Mouse (Mus musculus) ES-E14 (cell line): ENCODE results near the gene Ankrd34a. TPM values are rescaled to one million over a fixed set of nuclear protein-coding genes. Genes with fewer than 3 reads are reported as not detected.
A peak's percentile ranks its signal among the peaks of the same experiment; 100 is the strongest.

ENCODE experiments used
- DNase-seq: peaks from one replicate; pipeline ENCODE4 v3.0.0-alpha.2; 2013; ENCODE audit warnings: low read depth, low spot score
- H3K27ac ChIP-seq: 2 replicates; pipeline ENCODE4 v1.5.1; 2012; ENCODE audit warnings: low read depth, mild to moderate bottlenecking, low read length, moderate library complexity, mixed read lengths; ENCODE audit not compliant: poor library complexity, insufficient read depth, severe bottlenecking
- H3K36me3 ChIP-seq: 2 replicates; pipeline ENCODE4 v1.6.1; 2012; ENCODE audit warnings: mild to moderate bottlenecking, low read length, moderate library complexity, mixed read lengths; ENCODE audit not compliant: control insufficient read depth, poor library complexity, insufficient read depth, severe bottlenecking
- H3K4me1 ChIP-seq, 2 experiments: fragments of 150-350 bp in 1 of 2; sonication (generic) in 1 of 2; 2 replicates each; pipeline ENCODE4 v1.6.1; 2012; ENCODE audit warnings: low read length in 2 of 2, mild to moderate bottlenecking in 1 of 2, mixed read lengths in 1 of 2; ENCODE audit not compliant: control insufficient read depth in 2 of 2, insufficient read depth in 2 of 2, poor library complexity in 1 of 2
- H3K4me3 ChIP-seq, 2 experiments: fragments of 150-350 bp in 1 of 2; sonication (generic) in 1 of 2; 2 replicates each; pipeline ENCODE4 v1.5.1; 2012; ENCODE audit warnings: low read length in 2 of 2, low read depth in 1 of 2, mild to moderate bottlenecking in 1 of 2, mixed read lengths in 1 of 2; ENCODE audit not compliant: insufficient read depth in 1 of 2, poor library complexity in 1 of 2, severe bottlenecking in 1 of 2
- H3K9ac ChIP-seq: 2 replicates; pipeline ENCODE4 v1.6.1; 2012; ENCODE audit warnings: low read depth, mild to moderate bottlenecking, low read length, mixed read lengths; ENCODE audit not compliant: poor library complexity, insufficient read depth, severe bottlenecking
- H3K9me3 ChIP-seq: fragments of 150-350 bp; sonication (generic); 2 replicates; pipeline ENCODE4 v1.6.1; 2012; ENCODE audit warnings: low read depth, mild to moderate bottlenecking, low read length; ENCODE audit not compliant: control insufficient read depth, insufficient read depth
- CHD2 ChIP-seq: IDR thresholded peaks from 2 replicates; pipeline ENCODE4 v1.6.1; 2014; ENCODE audit warnings: mild to moderate bottlenecking, low read depth, low read length, inconsistent platforms
- HCFC1 ChIP-seq: IDR thresholded peaks from 2 replicates; pipeline ENCODE4 v1.6.1; 2012; ENCODE audit warnings: low read length, inconsistent platforms, borderline replicate concordance; ENCODE audit not compliant: insufficient read depth
- MAFK ChIP-seq: IDR thresholded peaks from 2 replicates; pipeline ENCODE4 v1.6.1; 2014; ENCODE audit warnings: mild to moderate bottlenecking, low read depth, low read length, inconsistent platforms; ENCODE audit not compliant: insufficient read depth
- ZC3H11A ChIP-seq: IDR thresholded peaks from 2 replicates; pipeline ENCODE4 v1.6.1; 2012; ENCODE audit warnings: low read depth, mild to moderate bottlenecking, inconsistent platforms, low read length, borderline replicate concordance
- ZNF384 ChIP-seq: IDR thresholded peaks from 2 replicates; pipeline ENCODE4 v1.6.1; 2012; ENCODE audit warnings: low read depth, low read length, inconsistent platforms
- in situ Hi-C, 2 experiments: fragments of 600-800 bp; cut with MboI; formaldehyde crosslinking; loops; one replicate each; pipeline ENCODE4 v1.15.1; 2025; ENCODE audit warnings: low sequenced_read_pairs in 2 of 2, inconsistent platforms in 1 of 2; ENCODE audit not compliant: unreplicated experiment in 2 of 2
- total RNA-seq: library from RNA; depleted of rRNA; stranded (reverse); fragments of 300-350 nt; gene quantifications from 2 replicates; pipeline ENCODE4 v1.2.3, GENCODE M21; 2012; rRNA removed

Gene Ankrd34a
- total RNA-seq: 0.67 and 1.1 TPM in 2 replicates

DNA sequence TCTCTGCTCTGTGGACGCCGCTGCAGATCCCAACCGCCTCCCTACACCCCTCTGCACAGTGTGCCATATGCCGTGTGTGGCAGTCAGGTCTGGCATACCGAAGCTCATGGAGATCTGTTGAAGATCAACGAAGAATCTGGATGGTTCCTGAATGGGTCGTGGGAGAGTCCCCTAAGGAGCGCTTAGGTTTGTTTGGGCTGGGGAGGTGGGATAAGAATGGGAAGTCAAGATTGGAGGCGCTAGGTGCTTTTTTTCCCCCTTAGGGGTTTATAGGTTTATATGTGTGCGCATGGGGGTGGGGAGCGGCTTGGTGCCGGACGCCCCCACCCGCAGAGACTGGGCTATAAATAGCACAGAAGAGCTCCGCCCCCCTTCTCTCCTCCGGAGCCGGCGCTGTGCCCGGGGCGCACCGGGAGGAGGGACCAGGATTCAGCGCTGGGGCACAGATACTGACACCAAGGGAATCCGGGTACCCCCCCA is at the start of gene Ankrd34a:
Gene Ankrd34a, plus strand, starts transcription at position 409 of the 480 bp plus-strand sequence.
- H3K4me3 ChIP-seq: peak within 1 kb of the TSS; percentile 65 to 71
- no peak within 1 kb of the TSS for H3K27ac ChIP-seq
- in situ Hi-C loops: no loop called here
- DNase-seq: no peak
- peak within 1 kb of the TSS; percentile 56 for H3K9ac ChIP-seq
- no peaks in the 10 kb centered on the region for H3K36me3 ChIP-seq
- TF ChIP-seq ZC3H11A (no peak), HCFC1 (no peak), CHD2 (no peak), MAFK (no peak), ZNF384 (no peak)
- no peaks in the 10 kb centered on the region for H3K9me3 ChIP-seq
- H3K4me1 ChIP-seq: peaks cover 13 to 17% of the 10 kb centered on the region in 2 experiments

DNA sequence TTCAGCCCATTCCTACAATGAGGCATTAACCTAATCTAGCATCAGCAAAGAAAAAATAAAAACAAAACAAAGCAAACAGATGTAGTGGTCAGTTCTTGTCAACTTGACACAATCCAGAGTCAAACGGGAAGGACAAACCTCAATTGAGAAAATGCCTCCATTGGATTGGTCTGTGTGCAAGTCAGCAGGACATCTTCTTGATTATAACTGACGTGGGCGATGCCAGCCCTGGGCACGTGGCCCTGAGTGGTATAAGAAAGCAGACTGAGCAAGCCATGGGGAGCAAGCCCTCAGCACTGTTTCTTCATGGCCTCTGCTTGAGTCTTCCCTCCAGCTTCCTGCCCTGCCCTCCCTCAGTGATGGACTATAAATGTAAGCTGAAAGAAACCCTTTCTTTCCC is 49.6 kb upstream of the Ankrd34a start:
- no peak for DNase-seq
- H3K9me3 ChIP-seq: no peaks in the 10 kb centered on the region
- in situ Hi-C loops: loop anchor here (5.0 to 10.0 kb wide), 2 partner anchors 88 to 95 kb away; partner anchors contain the start of genes Gm42957 (in 1 of the 2) and Pex11b (in 1 of the 2)
- no peaks in the 10 kb centered on the region for H3K36me3 ChIP-seq
- H3K27ac ChIP-seq: no peak overlapping the region
- H3K4me1 ChIP-seq: peaks cover under 1 to 7% of the 10 kb centered on the region in 2 experiments; a peak in 3 of 4 replicates
- H3K4me3 ChIP-seq: no peak overlapping the region
- TF ChIP-seq HCFC1: no peak
- no peak for TF ChIP-seq ZC3H11A
- no peak for TF ChIP-seq MAFK
- no peak for TF ChIP-seq ZNF384
- TF ChIP-seq CHD2: no peak
- no peak overlapping the region for H3K9ac ChIP-seq

DNA sequence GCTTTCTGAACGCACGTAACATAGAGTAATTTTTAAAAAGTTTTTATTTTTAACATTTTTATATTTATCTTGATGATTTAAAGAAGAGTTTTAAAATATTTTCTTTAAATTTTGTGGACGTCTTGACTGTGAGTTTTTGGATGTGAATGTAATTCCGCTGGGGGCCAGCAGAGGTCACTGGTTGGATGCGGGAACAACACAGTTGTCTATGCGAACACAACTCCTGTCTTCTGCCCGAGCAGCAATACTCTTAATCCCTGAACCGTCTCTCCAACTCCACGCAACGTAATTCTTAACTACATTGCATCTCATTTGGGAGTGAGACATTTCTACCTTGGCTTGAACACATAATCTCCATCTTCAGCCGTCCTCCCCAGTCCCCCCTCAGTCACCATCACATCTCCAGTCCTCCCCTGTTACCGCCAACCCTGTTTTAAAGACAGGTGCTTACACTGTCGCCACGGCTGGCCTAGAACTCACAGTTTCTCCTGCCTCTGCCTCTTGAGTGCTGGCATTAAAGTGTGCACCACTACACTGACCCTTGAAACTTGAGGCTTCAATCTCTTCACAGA is 49.0 kb upstream of the Ankrd34a start:
- Histone ChIP-seq H3K36me3 (no peaks in the 10 kb centered on the region), H3K9ac (no peak overlapping the region), H3K4me1 (peaks cover 2 to 8% of the 10 kb centered on the region in 2 experiments; a peak in 3 of 4 replicates), H3K4me3 (no peak overlapping the region), H3K27ac (no peak overlapping the region), H3K9me3 (no peaks in the 10 kb centered on the region)
- no peak for DNase-seq
- peak; percentile 74; the same call in 1 of the 2 replicates for TF ChIP-seq ZC3H11A
- no peak for TF ChIP-seq ZNF384
- in situ Hi-C loops: loop anchor here (5.0 to 10.0 kb wide), 2 partner anchors 87 to 95 kb away; partner anchors contain the start of genes Gm42957 (in 1 of the 2) and Pex11b (in 1 of the 2)

DNA sequence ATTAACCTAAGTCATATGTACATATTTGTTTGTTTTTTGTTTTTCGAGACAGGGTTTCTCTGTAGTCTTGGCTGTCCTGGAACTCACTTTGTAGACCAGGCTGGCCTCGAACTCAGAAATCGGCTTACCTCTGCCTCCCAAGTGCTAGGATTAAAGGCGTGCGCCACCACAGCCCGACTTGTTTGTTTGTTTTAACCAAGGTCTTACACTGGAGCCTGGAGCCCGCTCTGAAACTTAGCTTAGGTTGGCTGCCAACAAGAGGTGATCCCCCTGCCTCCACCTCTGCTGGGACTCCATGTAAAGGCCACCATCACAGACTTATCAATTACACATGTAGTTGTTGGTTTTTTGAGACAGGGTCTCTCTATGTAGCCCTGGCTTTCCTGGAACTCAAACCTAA is 47.6 kb upstream of the Ankrd34a start:
- Histone ChIP-seq H3K9me3 (no peaks in the 10 kb centered on the region), H3K4me1 (peaks cover 2 to 8% of the 10 kb centered on the region in 2 experiments; a peak in 3 of 4 replicates), H3K36me3 (no peaks in the 10 kb centered on the region), H3K4me3 (no peak overlapping the region), H3K9ac (no peak overlapping the region), H3K27ac (no peak overlapping the region)
- in situ Hi-C loops: loop anchor here (5.0 to 10.0 kb wide), 2 partner anchors 86 to 93 kb away; partner anchors contain the start of genes Gm42957 (in 1 of the 2) and Pex11b (in 1 of the 2)
- TF ChIP-seq MAFK: no peak
- TF ChIP-seq CHD2: no peak
- TF ChIP-seq HCFC1: no peak
- TF ChIP-seq ZC3H11A: no peak
- no peak for TF ChIP-seq ZNF384
- DNase-seq: no peak

DNA sequence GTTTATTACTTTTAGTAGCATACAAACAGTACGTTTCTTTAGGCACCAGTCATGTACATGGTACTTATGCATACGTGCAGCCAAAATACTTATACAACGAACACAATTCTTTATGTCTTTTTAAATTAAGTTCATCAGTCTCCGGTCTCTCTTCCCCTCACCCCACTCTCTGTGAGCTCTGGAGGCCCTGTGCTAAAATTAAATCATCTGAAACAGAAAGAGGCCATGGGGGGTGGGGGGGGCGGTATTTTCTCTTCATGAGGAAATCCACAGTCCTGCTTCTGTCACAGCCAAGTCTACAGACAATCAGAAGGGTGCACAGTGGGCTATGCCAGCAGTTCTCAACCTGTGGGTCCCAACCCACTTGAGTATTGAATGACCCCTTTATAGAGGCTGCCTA is 47.1 kb upstream of the Ankrd34a start:
- in situ Hi-C loops: loop anchor here (5.0 to 10.0 kb wide), 2 partner anchors 85 to 93 kb away; partner anchors contain the start of genes Gm42957 (in 1 of the 2) and Pex11b (in 1 of the 2)
- H3K9me3 ChIP-seq: no peaks in the 10 kb centered on the region
- DNase-seq: no peak
- H3K36me3 ChIP-seq: no peaks in the 10 kb centered on the region
- no peak overlapping the region for H3K27ac ChIP-seq
- no peak overlapping the region for H3K9ac ChIP-seq
- TF ChIP-seq ZNF384 (no peak), ZC3H11A (no peak), MAFK (no peak), HCFC1 (no peak), CHD2 (no peak)
- peaks cover 2 to 10% of the 10 kb centered on the region in 2 experiments; a peak in 3 of 4 replicates for H3K4me1 ChIP-seq
- no peak overlapping the region for H3K4me3 ChIP-seq
